Mouse (Mus musculus) heart, adult 2 months (tissue): ENCODE results near the gene Pdzd7. TPM values are rescaled to one million over a fixed set of nuclear protein-coding genes. Genes with fewer than 3 reads are reported as not detected.

Source experiments
- DNase-seq, 2 experiments: peaks; one replicate each; pipeline ENCODE4 v3.0.0; 2021
- H3K27ac ChIP-seq: fragments of 200-600 bp; 2 replicates; pipeline ENCODE4 v1.8.1; 2022
- H3K27me3 ChIP-seq: fragments of 200-500 bp; 2 replicates; pipeline ENCODE4 v1.6.1; 2012; ENCODE audit warnings: mild to moderate bottlenecking, low read length, inconsistent platforms, mixed read lengths; ENCODE audit not compliant: control insufficient read depth, insufficient read depth
- H3K36me3 ChIP-seq: fragments of 200-500 bp; 2 replicates; pipeline ENCODE4 v1.6.1; 2012; ENCODE audit warnings: low read length, inconsistent platforms; ENCODE audit not compliant: control insufficient read depth, insufficient read depth
- H3K4me1 ChIP-seq: fragments of 200-500 bp; 2 replicates; pipeline ENCODE4 v1.6.1; 2011; ENCODE audit warnings: low read length; ENCODE audit not compliant: control insufficient read depth, insufficient read depth
- H3K4me3 ChIP-seq: fragments of 200-600 bp; 2 replicates; pipeline ENCODE4 v1.8.1; 2022
- H3K79me2 ChIP-seq: fragments of 200-500 bp; replicated peaks from 2 replicates; pipeline ENCODE4 v1.6.1; 2012; ENCODE audit warnings: mild to moderate bottlenecking, inconsistent platforms, low read length, moderate library complexity, mixed read lengths; ENCODE audit not compliant: control insufficient read depth, insufficient read depth
- H3K9ac ChIP-seq: fragments of 200-500 bp; 2 replicates; pipeline ENCODE4 v1.6.1; 2012; ENCODE audit warnings: low read depth, mild to moderate bottlenecking, control low read depth, inconsistent platforms, low read length, mixed read lengths
- CTCF ChIP-seq: fragments of 200-600 bp; IDR thresholded peaks from 2 replicates; pipeline ENCODE4 v1.8.1; 2022; ENCODE audit warnings: antibody characterized with exemption, mild to moderate bottlenecking, moderate library complexity
- EP300 ChIP-seq: fragments of 200-500 bp; IDR thresholded peaks from 2 replicates; pipeline ENCODE4 v1.6.1; 2011; ENCODE audit warnings: low read depth, low read length, control low read depth; ENCODE audit not compliant: insufficient read depth
- POLR2A ChIP-seq: fragments of 200-500 bp; IDR thresholded peaks from 2 replicates; pipeline ENCODE4 v1.6.1; 2011; ENCODE audit warnings: mild to moderate bottlenecking, low read depth, low read length, control low read depth; ENCODE audit not compliant: insufficient read depth
- WGBS: fragments of 180-500 bp; shearing (Covaris S2); methylation state at CpG from one replicate; pipeline ENCODE4 v1.1.7; 2018; 5-methylcytosine and 5-hydroxymethylcytosine counted together
- intact Hi-C: fragments of 180-260 bp; cut with DNase I; formaldehyde crosslinking; loops from one replicate; pipeline ENCODE4 v1.15.1; 2025
- polyA plus RNA-seq: library from polyadenylated mRNA; depleted of rRNA; stranded (reverse); fragments of >200 nt; gene quantifications from 2 replicates; pipeline ENCODE4 v1.2.3, GENCODE M21; 2012
- total RNA-seq, 2 experiments: library from RNA; stranded (reverse); gene quantifications; 2 replicates each; pipeline ENCODE4 v1.2.3; 2021

The Pdzd7 gene
- total and polyA plus RNA-seq, 3 experiments = 0.08 to 0.43 TPM; not detected in 1

DNA sequence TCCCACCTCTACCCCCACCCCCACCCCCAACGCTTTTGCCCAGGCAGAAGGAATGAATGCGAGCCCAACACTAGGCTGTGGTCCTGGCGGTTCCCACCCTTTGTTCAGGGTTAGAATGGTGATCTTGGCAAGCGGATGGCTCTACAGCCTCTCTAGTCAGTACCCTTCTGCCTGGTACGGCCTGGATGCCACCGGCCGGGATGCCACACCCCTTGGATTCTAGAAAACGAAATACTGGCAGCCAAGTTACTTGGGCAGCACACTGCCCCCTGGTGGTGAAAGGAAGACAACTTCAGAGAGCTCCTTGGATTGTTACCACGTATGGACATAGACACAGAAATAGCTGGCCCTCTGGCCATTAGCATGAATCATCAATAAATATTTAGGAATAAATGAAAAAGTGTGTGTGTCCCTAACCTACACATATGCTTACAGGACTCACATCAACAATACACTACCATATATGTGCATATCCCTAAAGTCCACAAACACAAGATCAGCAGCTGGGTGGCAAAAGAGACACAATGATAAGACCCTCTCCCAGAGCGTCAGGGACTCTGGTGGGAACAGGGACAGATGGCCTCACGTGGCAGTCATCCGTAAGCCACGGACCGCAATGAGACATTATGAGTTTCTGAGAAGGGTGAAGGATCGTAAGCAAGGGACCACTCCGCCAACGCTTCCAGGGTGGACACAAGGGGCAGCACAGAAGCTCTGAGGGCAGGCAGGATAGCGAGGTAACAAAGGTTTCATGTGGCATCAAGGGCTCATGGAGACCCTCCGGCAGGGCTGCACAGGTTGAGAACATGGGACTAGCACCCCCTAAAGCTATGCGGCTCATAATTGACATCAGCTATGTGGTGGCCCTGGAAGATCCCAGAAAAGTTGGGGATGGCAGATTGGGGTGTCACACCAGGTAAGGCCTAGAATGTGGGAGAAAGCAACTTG is 14.5 kb downstream of the Pdzd7 start:
- peak overlapping the region; percentile 36; the same call in 1 of the 2 replicates for H3K4me3 ChIP-seq
- H3K27ac ChIP-seq = no peak overlapping the region
- no peaks in the 10 kb centered on the region for H3K79me2 ChIP-seq
- no peaks in the 10 kb centered on the region for H3K27me3 ChIP-seq
- peaks cover 22% of the 10 kb centered on the region for H3K4me1 ChIP-seq
- H3K36me3 ChIP-seq = peaks cover 8% of the 10 kb centered on the region; the same call in 1 of the 2 replicates
- TF ChIP-seq CTCF (peak; percentile 88), POLR2A (no peak), EP300 (0 out of 2 replicates have a peak, but pooled peaks have one; percentile 22)
- intact Hi-C loops = loop anchor here (1.0 to 10.0 kb wide), 2 partner anchors 18 to 446 kb away; no protein-coding TSS in a partner anchor
- peak; percentile 76 to 78 for DNase-seq
- WGBS = 39% methylated on average over 20 of the region's 20 CpGs
- H3K9ac ChIP-seq = peak overlapping the region; percentile 62

DNA sequence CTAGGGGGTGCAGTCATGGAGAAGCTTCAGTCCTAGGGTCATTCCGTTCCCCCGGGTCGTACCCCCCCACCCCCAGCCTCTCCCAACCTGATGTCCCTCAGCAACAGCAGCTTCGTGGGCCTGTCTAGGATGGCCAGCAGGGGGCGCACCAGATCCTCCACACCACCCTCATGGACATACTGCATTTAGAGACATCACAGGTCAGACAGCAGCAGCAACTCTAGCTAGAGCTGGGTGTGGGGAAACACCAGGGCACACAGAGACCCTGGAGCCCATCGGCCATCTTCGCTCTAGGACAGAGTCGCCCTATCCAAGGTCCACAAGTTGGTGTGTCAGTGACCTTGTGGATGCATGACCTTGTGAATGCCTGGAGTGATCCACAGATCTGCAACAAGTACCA is 15.4 kb downstream of the Pdzd7 start:
- WGBS = 26% methylated on average over 8 of the region's 8 CpGs
- intact Hi-C loops = loop anchor here (10.0 kb wide), 1 partner anchor 445 kb away; no protein-coding TSS in a partner anchor

DNA sequence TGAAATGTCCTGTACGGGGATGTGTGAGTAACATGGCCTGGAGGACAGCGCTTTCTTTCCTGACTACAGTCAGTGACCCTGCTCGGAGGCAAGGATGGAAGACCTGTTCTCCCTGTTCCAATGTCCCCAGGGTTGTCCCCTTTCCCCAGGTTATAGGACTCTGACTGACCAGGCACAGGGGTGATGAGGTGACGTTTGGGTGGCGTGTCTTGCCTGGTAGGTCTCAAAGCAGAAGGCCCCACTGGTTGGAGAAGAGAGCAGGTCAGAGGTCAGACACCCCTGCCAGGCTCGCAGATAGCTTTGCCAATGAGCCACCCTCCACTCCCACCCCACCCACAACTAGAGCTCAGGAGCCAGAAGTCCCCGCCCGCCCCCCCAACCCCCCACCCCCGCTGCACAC is 15.9 kb downstream of the Pdzd7 start:
- DNase-seq = no peak
- Histone ChIP-seq H3K4me3 (no peak overlapping the region), H3K27me3 (no peaks in the 10 kb centered on the region), H3K27ac (no peak overlapping the region), H3K79me2 (peaks cover 1% of the 10 kb centered on the region), H3K9ac (no peak overlapping the region), H3K36me3 (peaks cover 8% of the 10 kb centered on the region; the same call in 1 of the 2 replicates), H3K4me1 (peaks cover 22% of the 10 kb centered on the region)
- WGBS = 70% methylated on average over 9 of the region's 9 CpGs
- TF ChIP-seq POLR2A (no peak), EP300 (no peak), CTCF (no peak)
- intact Hi-C loops = no loop called here

More for the DNA sequence above, 15.4 kb downstream of the Pdzd7 start:
- no peaks in the 10 kb centered on the region for H3K79me2 ChIP-seq
- H3K27ac ChIP-seq = no peak overlapping the region
- H3K4me3 ChIP-seq = no peak overlapping the region
- peaks cover 8% of the 10 kb centered on the region; the same call in 1 of the 2 replicates for H3K36me3 ChIP-seq
- TF ChIP-seq CTCF = peak; percentile 77
- TF ChIP-seq EP300 = peak; percentile 55; the same call in 1 of the 2 replicates
- TF ChIP-seq POLR2A = no peak
- no peak overlapping the region for H3K9ac ChIP-seq
- peak; percentile 68 to 75 for DNase-seq
- H3K4me1 ChIP-seq = peaks cover 22% of the 10 kb centered on the region
- H3K27me3 ChIP-seq = no peaks in the 10 kb centered on the region

DNA sequence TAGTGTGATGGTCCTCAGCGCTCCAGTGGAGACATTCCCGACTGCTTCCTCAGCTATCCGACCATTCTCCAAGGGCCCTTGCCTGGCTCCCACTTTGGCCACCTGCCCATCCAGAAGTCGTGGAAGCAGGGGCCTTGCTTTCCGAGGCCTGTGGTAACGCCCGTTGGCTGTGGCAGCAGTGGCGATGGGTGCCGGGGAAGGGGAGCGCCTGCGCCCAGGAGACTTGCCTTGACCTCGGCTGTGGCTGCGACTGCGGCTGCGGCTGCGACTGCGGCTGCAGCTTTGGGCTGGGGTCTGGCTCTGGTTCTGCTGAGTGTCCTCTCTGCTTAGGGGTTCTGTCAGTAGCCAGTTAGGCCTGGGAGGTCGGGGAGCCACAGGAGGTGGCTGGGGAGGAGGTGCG is 16.8 kb downstream of the Pdzd7 start:
- Histone ChIP-seq H3K4me3 (no peak overlapping the region), H3K4me1 (peaks cover 22% of the 10 kb centered on the region), H3K27me3 (no peaks in the 10 kb centered on the region), H3K36me3 (peaks cover 8% of the 10 kb centered on the region; the same call in 1 of the 2 replicates), H3K79me2 (peaks cover 3% of the 10 kb centered on the region), H3K9ac (no peak overlapping the region), H3K27ac (peak overlapping the region; percentile 69)
- no peak for TF ChIP-seq POLR2A
- TF ChIP-seq CTCF = no peak
- TF ChIP-seq EP300 = no peak
- no peak for DNase-seq
- 59% methylated on average over 19 of the region's 19 CpGs for WGBS
- intact Hi-C loops = no loop called here

DNA sequence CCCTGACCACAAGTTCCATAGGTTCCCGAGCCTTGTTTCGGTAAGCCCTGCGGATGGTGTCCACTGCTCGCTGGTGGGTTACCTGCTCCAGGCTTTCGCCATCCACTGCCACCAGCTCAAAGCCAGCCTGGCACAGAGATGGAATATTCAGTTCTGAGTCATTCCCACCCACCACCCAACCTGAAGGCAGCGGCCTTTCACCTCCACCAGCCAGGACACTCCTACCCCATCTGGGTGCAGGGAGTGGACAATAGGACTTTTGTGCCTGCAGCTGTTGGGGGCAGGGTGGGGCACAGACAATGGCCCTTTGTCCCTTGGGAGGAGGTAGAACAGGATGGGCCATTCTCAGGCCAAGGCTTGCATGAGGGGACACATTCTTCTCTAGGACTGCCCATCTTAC is 17.7 kb downstream of the Pdzd7 start:
- H3K4me1 ChIP-seq = peaks cover 22% of the 10 kb centered on the region
- peaks cover 8% of the 10 kb centered on the region; the same call in 1 of the 2 replicates for H3K36me3 ChIP-seq
- TF ChIP-seq POLR2A (no peak; the same call in 1 of the 2 replicates), EP300 (peak; percentile 72; the same call in 1 of the 2 replicates)
- peak; percentile 45 to 47 for DNase-seq
- WGBS = 83% methylated on average over 6 of the region's 6 CpGs
- intact Hi-C loops = no loop called here
- H3K27ac ChIP-seq = peak overlapping the region; percentile 69
- no peak overlapping the region for H3K4me3 ChIP-seq
- peaks cover 4% of the 10 kb centered on the region for H3K79me2 ChIP-seq
- no peaks in the 10 kb centered on the region for H3K27me3 ChIP-seq
- no peak overlapping the region for H3K9ac ChIP-seq
